Mouse (Mus musculus): Measurements from ENCODE around the gene Itgad.

- TF ChIP-seq CTCF (IDR thresholded peaks at IDR 0.05; ENCODE audit: low read depth) (no peak), EP300 (optimal IDR thresholded peaks at IDR 0.05) (no peak)
These were observed 748 bp downstream of the Itgad start for GRCm38 (mm10) chr7:128154924-128155323.

Data from stomach, postnatal 0 days (tissue).